Mouse (Mus musculus) telencephalon, adult 2 months (tissue): ENCODE results near the gene Dap.

Source experiments
- DNase-seq: peaks from one replicate; pipeline ENCODE4 v3.0.0-alpha.2; 2011; ENCODE audit warnings: low read depth, low spot score

Dap gene

DNA sequence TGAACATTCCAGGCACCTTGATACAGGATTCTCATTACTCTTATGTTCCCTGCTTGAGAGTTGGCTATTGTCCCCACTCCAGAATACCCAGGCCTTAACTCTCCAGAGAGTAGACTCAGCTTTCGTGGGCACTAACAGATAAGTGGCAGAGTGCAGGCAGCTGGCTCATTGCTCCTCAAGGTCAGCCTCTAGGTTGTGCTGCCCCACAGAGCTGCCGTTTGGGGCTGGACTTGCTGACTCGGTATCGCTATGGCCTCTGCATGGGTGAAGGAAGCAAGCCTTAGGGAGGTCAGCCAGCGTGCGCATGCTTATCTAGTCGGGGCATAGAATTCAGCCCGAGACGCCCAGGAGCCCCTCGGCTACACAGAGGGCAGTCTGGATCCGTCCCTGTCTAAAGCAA lies 13.3 kb downstream of the Dap start:
- no peak for DNase-seq

DNA sequence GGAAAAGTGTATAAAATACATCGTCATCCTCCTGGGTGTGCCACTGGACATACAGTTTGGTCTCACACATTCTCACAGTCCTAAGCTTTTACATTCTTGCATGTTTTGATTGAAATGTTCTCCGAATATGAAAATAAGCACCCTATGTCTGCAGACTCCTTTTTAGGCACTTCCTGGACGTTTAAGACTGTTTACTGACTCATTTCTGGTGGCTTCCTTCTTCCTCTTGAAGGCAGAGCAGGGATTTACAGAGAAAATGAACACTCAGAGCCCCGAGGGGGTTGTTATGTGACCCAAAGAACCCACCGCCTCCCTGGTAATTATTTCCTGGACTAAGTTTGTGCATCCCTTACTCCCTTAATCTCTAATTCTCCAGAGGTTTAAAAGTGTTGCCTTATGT lies 13.8 kb downstream of the Dap start:
- no peak for DNase-seq

GRCm38 (mm10) chr15:31238611-31239010 lies 14.5 kb downstream of the Dap start:
- DNase-seq, result no peak

- DNase-seq, result no peak
These were observed 15.6 kb downstream of the Dap start for GRCm38 (mm10) chr15:31239713-31240112.

- no peak for DNase-seq
These were observed 16.1 kb downstream of the Dap start for GRCm38 (mm10) chr15:31240181-31240580.

- DNase-seq, result no peak
These were observed 19.1 kb downstream of the Dap start for GRCm38 (mm10) chr15:31243260-31243659.

GRCm38 (mm10) chr15:31244696-31245445 lies 20.8 kb downstream of the Dap start:
- no peak for DNase-seq

DNA sequence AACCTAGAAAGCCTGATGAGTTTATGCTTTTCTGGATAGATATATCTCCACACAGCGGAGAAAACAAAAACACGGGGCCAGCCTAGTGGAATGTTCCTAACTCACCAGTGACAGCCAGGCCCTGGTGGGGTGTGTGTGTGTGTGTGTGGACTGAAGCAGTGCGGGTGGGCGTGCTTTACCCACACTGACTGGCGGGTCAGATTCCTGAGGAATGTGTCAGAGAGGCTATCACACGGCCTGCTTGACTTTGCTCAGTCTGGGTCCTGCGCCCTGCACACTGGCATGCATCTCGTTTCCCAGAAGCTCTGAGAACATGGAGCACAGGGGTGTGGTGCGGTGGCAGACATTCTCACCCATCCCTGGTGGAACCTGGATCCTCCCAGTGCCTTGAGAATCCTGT lies 21.8 kb downstream of the Dap start:
- DNase-seq, result no peak

DNA sequence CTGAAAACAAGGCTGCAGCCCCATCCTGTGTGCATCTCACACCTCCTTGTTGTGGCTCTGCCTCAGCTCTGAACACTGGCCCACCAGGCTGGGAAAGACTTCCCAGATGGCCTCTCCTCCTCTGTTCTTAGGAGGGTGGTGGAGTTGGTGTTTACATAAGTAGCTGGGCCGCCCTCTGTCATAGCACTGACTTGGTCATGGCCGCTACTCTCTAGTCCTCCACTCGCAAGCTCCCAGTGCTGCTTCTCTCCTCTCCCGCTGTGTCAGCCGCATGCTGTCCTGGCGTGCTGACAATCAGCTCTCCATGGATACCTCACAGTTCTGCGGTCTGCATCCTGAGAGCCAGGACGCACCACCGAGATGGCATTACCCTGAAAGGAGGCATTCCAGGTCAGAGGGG lies 22.9 kb downstream of the Dap start:
- DNase-seq, result no peak

DNA sequence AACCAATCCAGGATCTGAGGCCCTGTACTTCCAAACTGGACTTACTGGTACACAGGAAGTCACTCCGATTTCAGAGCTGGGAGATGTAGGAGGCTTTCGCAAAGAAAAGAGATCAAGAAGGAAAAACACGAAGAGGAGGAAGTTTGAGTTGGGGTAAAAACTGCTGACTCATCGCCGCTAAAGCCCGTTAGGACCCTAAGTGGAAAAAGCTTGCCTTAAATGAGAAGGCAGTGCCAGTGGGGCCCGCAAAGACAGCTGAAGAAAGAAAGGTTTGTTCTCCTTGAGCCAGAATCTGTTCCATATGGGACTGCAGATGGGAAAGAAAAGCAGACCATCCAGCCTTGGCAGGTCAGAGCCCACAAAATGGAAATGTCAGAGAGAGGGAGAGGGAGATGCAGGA lies 24.8 kb downstream of the Dap start:
- no peak for DNase-seq

GRCm38 (mm10) chr15:31250027-31250426 lies 25.9 kb downstream of the Dap start:
- DNase-seq, result peak; percentile 15

DNA sequence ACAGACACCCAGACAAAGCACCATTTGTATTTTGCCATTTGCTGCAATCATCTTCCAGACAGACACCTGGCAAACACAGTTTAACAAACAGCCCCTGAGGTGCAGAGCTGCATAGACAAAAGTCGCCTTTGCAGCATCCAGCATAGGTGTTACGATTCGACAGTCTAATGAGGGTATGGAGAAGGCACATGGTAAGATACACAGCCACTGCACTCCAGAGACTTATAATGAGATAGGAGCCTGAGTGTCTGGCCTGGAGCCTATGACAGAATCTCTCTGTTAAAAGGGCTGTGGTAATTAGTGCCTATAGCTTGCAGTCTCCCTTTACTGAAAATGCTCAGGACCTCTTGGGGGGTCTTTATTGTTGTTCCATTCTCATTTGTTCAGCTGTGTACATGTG lies 26.6 kb downstream of the Dap start:
- no peak for DNase-seq

DNA sequence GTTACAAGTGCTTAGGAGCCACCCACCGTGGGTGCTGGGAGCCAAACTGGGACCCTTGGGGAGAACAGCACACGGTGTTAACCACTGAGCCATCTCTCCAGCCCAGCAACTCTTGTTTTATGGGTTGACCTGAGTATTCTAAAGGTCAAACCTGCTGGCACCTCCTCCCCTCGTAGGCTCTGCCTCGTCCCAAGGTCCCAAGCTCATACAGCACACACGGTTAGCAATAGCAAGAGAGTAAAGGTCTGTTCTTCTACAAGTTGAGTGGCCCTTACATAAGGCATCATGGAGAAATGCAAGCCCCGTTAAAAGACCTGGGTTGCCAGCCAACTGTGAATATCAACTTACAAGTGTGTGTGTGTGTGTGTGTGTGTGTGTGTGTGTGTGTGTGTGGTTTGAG lies 27.1 kb downstream of the Dap start:
- DNase-seq, result no peak

- no peak for DNase-seq
These were observed 28.6 kb downstream of the Dap start for GRCm38 (mm10) chr15:31252590-31253311.

GRCm38 (mm10) chr15:31253380-31253779 lies 29.3 kb downstream of the Dap start:
- DNase-seq, result no peak

DNA sequence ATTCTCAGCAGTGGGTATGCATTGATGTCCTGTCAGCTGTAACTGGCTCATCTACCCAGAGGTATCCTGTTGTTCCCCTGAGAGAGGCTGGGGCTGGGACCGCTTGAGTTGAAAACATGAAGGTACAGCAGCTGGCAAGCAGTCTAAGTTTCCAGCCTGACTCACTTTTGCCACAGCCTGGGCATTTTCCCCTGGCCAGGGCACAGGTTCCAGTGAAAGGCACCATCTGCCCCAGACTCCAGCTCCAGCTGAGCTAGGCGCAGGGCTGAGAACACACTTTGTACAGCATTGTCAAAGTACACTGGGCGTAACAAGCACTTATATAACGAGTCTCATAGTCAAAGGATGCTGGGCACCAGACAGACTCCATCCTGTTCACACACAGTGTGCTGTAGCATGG lies 29.8 kb downstream of the Dap start:
- DNase-seq, result no peak

DNA sequence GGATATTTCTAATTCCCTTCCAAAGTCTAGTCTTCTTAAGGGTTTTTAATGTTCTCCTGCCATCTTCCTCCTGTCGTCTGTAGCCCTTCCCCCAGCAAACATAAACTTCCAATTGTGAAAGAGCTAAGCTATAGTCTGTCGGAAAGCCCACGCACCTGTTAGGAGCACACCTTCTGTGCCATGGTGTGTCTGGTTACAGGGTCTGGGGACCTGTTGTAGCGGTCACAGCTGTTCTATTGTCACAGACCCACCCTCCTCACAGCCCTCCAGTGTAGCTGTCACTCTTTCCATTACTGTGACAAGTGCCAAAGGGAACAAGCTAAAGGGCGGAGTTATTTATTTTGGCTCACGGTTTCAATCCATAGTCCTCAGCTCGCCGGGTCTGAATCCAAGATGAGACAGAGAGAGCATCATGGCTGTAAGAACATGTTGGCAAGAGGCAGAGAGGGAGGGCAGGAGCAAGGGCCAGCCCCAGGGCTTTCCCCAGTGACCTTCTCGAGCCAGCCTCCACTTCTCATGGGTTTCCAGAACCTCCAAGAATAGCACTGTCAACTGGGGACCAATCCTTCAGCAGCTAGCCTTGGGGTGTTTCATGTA lies 30.9 kb downstream of the Dap start:
- no peak for DNase-seq

DNA sequence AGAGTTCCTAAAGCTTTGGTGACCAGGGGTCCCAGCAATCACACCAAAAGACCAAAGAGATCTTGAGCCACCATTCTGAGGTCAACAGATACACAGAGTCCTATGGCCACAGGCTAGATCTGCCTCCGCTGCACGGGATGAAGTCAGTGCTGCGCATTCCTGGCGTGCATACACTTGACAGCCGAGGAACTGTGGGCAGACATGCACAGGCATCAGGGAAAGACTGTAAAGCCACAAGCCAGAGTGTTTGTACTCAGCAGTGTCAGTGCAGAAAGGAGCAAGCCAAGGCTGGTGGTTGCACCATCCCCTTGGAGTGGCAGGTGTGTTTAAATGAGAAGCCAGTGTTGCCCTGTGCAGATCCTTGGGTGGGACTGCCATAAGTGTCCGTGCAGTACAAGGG lies 31.6 kb downstream of the Dap start:
- DNase-seq, result no peak

GRCm38 (mm10) chr15:31257329-31257728 lies 33.2 kb downstream of the Dap start:
- DNase-seq, result peak; percentile 12

- no peak for DNase-seq
These were observed 34.0 kb downstream of the Dap start for GRCm38 (mm10) chr15:31258029-31258692.

DNA sequence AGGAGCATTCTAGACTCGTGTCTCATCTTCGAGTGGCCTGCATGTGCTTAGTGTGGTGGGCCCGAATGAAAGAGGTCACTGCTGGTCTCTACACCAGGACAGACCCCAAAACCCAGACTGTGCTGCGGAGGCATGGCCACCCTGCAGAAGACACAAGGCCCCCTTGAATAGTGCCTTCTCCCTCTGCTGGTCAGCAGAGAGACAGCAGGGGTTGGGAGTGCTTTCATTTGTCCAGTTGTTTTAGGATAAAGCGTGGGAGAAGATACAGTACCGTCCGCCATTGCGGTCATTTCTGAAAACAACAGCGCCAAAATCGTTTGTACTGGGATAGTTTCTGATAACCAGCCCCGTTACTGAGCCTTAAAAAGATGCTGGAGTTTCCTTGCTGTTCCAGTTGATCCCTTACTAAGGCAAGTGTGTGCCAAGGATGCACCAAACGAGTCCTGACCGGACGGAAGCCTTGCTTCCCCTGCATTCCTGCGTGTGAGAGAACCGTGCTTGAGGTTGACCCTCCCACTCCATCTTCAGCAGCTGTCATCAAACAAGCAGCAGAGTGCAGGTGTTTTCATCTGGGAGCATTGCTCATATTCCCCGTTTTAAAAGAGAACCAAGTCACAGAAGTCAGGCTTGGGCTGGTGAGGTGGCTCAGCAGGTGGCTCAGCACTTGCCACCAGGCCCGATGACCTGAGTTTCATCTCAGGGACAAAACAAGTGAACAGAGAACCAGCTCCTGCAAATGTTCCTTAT lies 34.8 kb downstream of the Dap start:
- DNase-seq, result no peak

DNA sequence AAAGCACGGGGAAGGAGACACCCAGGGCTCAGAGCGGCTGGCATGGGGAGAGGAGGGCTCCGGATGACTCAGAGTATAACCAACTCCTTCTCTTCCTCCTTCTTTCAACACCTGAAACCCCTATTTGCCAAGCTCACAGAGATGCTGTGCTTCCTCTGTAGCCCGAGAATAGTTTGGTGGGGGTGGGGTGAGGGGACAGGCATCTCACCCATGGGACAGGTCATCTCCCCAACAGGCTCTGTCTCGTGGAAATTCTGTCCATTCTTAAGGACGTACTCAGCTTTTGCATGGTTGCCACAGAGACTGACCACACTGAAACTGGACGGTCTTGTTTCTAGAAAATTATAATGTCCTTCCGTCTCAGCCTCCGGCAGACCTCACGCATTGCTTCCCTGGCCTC lies 37.0 kb downstream of the Dap start:
- no peak for DNase-seq
